Mouse (Mus musculus) intestine, embryonic 16.5 days (tissue): ENCODE measurements around the gene Olfr1377. TPM values are rescaled to one million over a fixed set of nuclear protein-coding genes. Genes with fewer than 3 reads are reported as not detected.
"Not testable (repeated sequence)": the region's sequence is repeated elsewhere in the genome, so short reads cannot be mapped to it uniquely, and the experiment has no call there.

Experiments used
- ATAC-seq: fragments of 200-750 bp; cut with Nextera tagmentation; 2 replicates; pipeline ENCODE4 v1.8.0; 2017; ENCODE audit warnings: moderate TSS enrichment, moderate library complexity
- H3K27ac ChIP-seq: fragments of 300-500 bp; sonication (generic); 2 replicates; pipeline ENCODE4 v1.5.1; 2014; ENCODE audit warnings: mild to moderate bottlenecking, low read length
- H3K27me3 ChIP-seq: fragments of 300-500 bp; sonication (generic); replicated peaks from 2 replicates; pipeline ENCODE4 v1.6.1; 2014; ENCODE audit warnings: low read length, control low read depth, mixed read lengths; ENCODE audit not compliant: control insufficient read depth, insufficient read depth
- H3K36me3 ChIP-seq: fragments of 300-500 bp; sonication (generic); 2 replicates; pipeline ENCODE4 v1.6.1; 2014; ENCODE audit warnings: low read length, control low read depth; ENCODE audit not compliant: control insufficient read depth, insufficient read depth
- H3K4me1 ChIP-seq: fragments of 300-500 bp; sonication (generic); 2 replicates; pipeline ENCODE4 v1.6.1; 2014; ENCODE audit warnings: low read length, control low read depth, mixed read lengths; ENCODE audit not compliant: control insufficient read depth, insufficient read depth
- H3K4me2 ChIP-seq: fragments of 300-500 bp; sonication (generic); 2 replicates; pipeline ENCODE4 v1.6.1; 2014; ENCODE audit warnings: low read depth, low read length, control low read depth
- H3K4me3 ChIP-seq: fragments of 300-500 bp; sonication (generic); 2 replicates; pipeline ENCODE4 v1.5.1; 2014; ENCODE audit warnings: mild to moderate bottlenecking, low read length
- H3K9ac ChIP-seq: fragments of 300-500 bp; sonication (generic); 2 replicates; pipeline ENCODE4 v1.6.1; 2014; ENCODE audit warnings: low read depth, low read length
- H3K9me3 ChIP-seq: fragments of 300-500 bp; sonication (generic); 2 replicates; pipeline ENCODE4 v1.6.1; 2016; ENCODE audit warnings: low read length, control low read depth; ENCODE audit not compliant: control insufficient read depth
- WGBS: fragments of 180-500 bp; shearing (Covaris S2); extraction: QIAGEN DNeasy Blood & Tissue Kit; methylation state at CpG from one replicate; pipeline ENCODE4 v1.1.7; 2014; 5-methylcytosine and 5-hydroxymethylcytosine counted together
- polyA plus RNA-seq: library from polyadenylated mRNA; unstranded; fragments of >200 nt; fragmentation: Nextera tagmentation; extraction: Ambion mirVana; gene quantifications from 2 replicates; pipeline ENCODE4 v1.2.1, GENCODE M21; 2015

Gene Olfr1377
- polyA plus RNA-seq, 1 experiment from 2014 or later = not detected

DNA sequence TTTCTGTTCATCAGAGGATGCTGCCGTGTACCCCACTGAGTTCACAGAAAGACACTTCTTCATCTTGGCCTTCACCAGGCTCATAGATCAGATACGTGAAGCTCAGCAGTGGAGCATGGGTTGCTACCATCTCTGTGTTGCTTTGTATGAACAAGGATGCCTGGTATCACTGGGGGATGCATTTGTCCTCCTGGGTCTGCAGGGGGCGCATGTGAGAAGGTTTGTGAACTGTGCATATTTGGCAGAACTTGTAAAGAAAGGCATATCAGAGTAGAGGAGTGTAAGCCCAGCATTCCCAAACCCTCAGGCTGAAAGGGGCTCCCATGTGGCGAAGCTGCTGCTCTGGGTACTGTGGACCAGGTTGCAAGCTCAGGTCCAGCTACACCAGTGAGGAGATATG is 4.6 kb upstream of the Olfr1377 start:
- WGBS = 65% methylated on average over 4 of the region's 4 CpGs
- no peak for ATAC-seq

DNA sequence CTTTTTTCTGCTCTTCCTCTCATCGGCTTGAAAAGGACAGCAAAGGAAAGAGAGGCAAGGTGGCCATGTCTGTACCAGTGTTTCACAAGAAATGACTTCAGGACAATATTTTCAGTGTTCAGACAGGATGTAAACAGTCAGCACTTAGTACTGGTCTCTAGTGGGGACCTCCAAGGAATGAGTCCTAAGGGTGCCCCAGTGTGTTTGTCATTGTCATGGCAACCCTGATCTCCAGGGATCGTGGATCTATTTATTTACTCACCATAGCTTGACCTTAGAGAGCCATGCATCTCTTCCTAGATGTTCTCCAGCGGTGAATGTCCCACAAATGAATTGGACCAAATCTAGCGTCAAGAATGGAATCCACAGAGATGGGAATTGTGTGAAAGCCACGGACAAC is 21.5 kb downstream of the Olfr1377 start, which contains the start of gene Olfr51:
Gene Olfr51 (plus strand): TSS at position 301 of the 400 bp plus-strand sequence.
- no peak for ATAC-seq
- WGBS = 71% methylated on average over 5 of the region's 5 CpGs
- no peak within 1 kb of the TSS for H3K9ac ChIP-seq
- H3K4me1 ChIP-seq = no peaks in the 10 kb centered on the region
- no peak within 1 kb of the TSS for H3K4me2 ChIP-seq
- H3K27me3 ChIP-seq = no peaks in the 10 kb centered on the region
- H3K9me3 ChIP-seq = no peaks in the 10 kb centered on the region
- H3K4me3 ChIP-seq = no peak within 1 kb of the TSS
- H3K36me3 ChIP-seq = no peaks in the 10 kb centered on the region
- no peak within 1 kb of the TSS for H3K27ac ChIP-seq

More for the DNA sequence above, 4.6 kb upstream of the Olfr1377 start:
- Histone ChIP-seq H3K4me1 (no peaks in the 10 kb centered on the region), H3K27me3 (no peaks in the 10 kb centered on the region), H3K27ac (no peak overlapping the region), H3K4me2 (no peak overlapping the region), H3K36me3 (no peaks in the 10 kb centered on the region), H3K9me3 (no peaks in the 10 kb centered on the region), H3K4me3 (no peak overlapping the region), H3K9ac (no peak overlapping the region)

DNA sequence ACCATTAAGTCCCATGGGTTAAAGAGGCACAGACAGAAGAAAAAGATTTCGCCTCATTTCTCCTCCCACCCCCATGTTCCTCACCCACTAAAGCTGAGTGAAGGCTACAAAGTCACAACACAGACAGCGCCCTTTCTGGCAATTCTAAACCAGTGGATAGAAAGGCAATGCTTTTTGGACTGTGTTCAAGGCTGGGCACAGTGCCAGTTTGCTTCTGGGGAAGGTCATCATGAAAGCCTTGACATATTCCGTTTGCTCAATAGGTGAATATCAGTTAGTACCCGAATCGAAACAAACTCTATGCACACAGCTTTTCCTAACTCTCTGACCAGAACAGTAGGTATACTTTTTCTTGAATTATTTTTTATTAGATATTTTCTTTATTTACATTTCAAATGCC is 30.1 kb downstream of the Olfr1377 start:
- WGBS = 57% methylated on average over 5 of the region's 5 CpGs
- no peak for ATAC-seq
- H3K4me3 ChIP-seq = no peak overlapping the region
- H3K36me3 ChIP-seq = no peaks in the 10 kb centered on the region
- H3K4me2 ChIP-seq = no peak overlapping the region
- no peaks in the 10 kb centered on the region for H3K27me3 ChIP-seq
- H3K4me1 ChIP-seq = no peaks in the 10 kb centered on the region
- H3K9me3 ChIP-seq = no peaks in the 10 kb centered on the region
- H3K27ac ChIP-seq = no peak overlapping the region
- H3K9ac ChIP-seq = no peak overlapping the region

DNA sequence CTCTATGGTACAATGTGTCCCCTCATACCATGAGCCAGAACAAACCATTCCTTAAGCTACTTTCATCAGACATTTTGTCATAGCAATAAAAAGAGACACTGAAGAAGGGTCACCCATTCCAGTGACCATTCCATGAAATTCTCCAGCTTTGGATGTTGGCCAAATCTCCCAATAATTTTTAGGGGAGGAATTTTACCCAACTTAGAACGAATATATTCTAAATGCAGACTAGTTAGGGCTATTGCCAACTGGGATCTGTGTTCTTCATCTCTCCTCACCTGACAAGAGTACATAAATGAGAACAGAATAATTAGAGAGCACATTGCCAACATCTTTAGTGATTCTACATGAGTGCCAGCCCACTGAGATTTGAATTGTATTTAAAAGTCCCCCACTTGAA is 32.2 kb downstream of the Olfr1377 start, which contains the start of gene Olfr54:
Gene Olfr54 (plus strand): TSS at position 301 of the 400 bp plus-strand sequence.
- Histone ChIP-seq H3K4me2 (no peak within 1 kb of the TSS), H3K27me3 (no peaks in the 10 kb centered on the region), H3K9me3 (no peaks in the 10 kb centered on the region), H3K4me3 (no peak within 1 kb of the TSS), H3K27ac (no peak within 1 kb of the TSS), H3K4me1 (no peaks in the 10 kb centered on the region), H3K36me3 (no peaks in the 10 kb centered on the region), H3K9ac (no peak within 1 kb of the TSS)
- no peak for ATAC-seq
- 81% methylated on average over 1 of the region's 1 CpGs for WGBS

DNA sequence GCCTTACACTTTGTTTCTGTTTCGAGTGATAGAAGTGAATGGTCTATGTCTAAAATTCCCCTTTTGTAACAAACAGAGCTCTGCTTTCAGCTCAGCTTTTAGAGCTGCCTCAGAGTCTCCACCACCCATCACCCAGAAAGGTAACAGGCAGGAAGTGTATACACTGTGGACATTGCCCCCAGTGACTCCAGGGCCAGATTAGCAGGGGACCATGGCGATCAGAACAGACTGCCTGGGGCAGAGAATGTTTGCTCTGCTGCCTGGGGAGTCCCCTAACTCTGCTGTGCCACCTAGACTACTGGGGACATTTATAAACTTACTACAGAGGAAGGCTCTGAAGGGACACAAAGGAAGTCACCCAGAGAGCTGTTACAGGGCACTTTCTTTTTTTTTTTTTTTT is 34.6 kb downstream of the Olfr1377 start:
- Histone ChIP-seq H3K4me1 (no peaks in the 10 kb centered on the region), H3K27me3 (no peaks in the 10 kb centered on the region), H3K36me3 (no peaks in the 10 kb centered on the region), H3K27ac (no peak overlapping the region), H3K9me3 (no peaks in the 10 kb centered on the region), H3K9ac (no peak overlapping the region), H3K4me2 (no peak overlapping the region), H3K4me3 (no peak overlapping the region)
- ATAC-seq = no peak
- WGBS = 50% methylated on average over 2 of the region's 2 CpGs

DNA sequence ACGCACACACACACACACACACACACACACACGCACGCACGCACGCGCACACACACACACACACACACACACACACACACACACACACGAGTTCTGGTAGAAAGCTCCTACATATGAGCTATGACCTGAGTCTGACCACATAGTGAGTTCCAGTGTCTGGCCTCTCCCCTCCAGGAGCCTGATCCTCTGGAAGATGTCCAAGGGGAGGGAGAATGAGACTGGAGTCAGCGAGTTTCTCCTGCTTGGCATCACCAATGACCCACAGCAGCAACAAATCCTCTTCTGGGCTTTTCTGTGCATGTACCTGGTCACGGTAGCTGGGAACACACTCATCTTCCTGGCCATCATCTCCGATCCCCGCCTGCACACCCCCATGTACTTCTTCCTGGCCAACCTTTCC is 45.0 kb downstream of the Olfr1377 start:
- not testable (repeated sequence) for H3K27ac ChIP-seq, H3K9me3 ChIP-seq, H3K9ac ChIP-seq, H3K4me3 ChIP-seq, H3K4me2 ChIP-seq, ATAC-seq, H3K27me3 ChIP-seq, H3K36me3 ChIP-seq, H3K4me1 ChIP-seq
- WGBS = 78% methylated on average over 9 of the region's 11 CpGs

DNA sequence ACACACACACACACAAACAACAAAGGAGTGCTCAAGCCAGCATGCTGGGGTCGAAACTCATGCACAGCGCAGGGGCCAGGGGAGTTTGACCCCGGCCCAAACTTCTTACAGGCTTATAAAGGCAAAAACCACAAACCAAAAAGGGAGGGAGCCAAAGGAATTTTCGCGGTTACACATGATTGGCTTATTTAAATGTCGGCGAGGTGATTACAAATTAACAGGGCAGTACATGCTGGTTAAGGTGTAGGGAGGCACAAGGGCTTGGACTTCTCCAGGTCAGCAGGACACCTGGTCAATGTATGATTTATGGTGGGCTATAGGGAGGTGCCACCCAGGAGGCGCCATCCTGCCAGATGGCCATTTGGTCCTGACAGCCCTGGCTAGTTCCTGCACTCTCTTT is 47.6 kb downstream of the Olfr1377 start:
- ATAC-seq, H3K4me1 ChIP-seq, H3K4me2 ChIP-seq, H3K27ac ChIP-seq, H3K9ac ChIP-seq, H3K9me3 ChIP-seq, H3K4me3 ChIP-seq, H3K27me3 ChIP-seq, H3K36me3 ChIP-seq: not testable (repeated sequence)
- 68% methylated on average over 8 of the region's 8 CpGs for WGBS

DNA sequence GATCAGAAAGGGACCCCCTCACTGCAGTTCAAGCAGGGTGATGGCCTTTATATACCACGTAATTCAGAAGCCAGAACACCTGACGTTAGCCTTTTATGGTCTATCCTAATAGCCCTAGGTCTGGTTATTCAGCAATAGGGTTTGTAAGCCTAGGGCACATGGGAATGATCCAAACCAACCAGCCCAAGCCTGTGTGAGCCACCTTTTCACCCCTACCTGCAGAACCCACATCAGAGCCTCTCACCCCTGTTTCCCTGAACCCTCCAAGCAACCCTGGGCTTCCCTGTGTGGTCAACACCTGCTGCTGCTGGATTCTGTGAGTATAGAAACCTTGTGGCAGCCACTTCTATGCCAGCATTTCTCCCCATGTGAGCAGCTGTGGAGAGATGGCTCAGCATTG is 48.5 kb downstream of the Olfr1377 start:
- Histone ChIP-seq H3K4me3 (no peak overlapping the region), H3K9me3 (no peaks in the 10 kb centered on the region), H3K4me1 (no peaks in the 10 kb centered on the region), H3K27ac (no peak overlapping the region), H3K4me2 (no peak overlapping the region), H3K27me3 (no peaks in the 10 kb centered on the region), H3K36me3 (no peaks in the 10 kb centered on the region), H3K9ac (no peak overlapping the region)
- WGBS = 57% methylated on average over 2 of the region's 2 CpGs
- no peak for ATAC-seq

DNA sequence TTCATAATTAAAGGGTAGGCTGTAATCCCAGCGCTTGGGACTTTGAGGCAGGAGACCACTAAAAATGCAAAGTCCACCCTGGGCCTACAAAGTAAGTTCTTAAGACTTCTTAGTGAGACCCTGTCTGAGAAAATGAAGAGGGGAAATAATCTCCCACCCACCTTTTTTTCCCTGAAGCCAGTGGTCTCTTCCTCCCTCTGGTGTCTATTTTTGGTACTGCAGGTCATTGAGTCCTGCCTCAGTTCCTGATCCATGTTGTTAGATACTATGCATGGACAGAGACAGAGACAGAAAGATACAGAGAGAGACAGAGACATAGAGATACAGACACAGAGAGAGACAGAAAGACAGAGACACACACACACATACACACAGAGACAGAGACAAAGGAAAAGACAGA is 51.1 kb downstream of the Olfr1377 start:
- 19% methylated on average over 1 of the region's 1 CpGs for WGBS
- Histone ChIP-seq H3K9ac (no peak overlapping the region), H3K27me3 (no peaks in the 10 kb centered on the region), H3K27ac (no peak overlapping the region), H3K4me3 (no peak overlapping the region), H3K9me3 (no peaks in the 10 kb centered on the region), H3K4me2 (no peak overlapping the region), H3K36me3 (no peaks in the 10 kb centered on the region), H3K4me1 (no peaks in the 10 kb centered on the region)
- ATAC-seq = no peak

DNA sequence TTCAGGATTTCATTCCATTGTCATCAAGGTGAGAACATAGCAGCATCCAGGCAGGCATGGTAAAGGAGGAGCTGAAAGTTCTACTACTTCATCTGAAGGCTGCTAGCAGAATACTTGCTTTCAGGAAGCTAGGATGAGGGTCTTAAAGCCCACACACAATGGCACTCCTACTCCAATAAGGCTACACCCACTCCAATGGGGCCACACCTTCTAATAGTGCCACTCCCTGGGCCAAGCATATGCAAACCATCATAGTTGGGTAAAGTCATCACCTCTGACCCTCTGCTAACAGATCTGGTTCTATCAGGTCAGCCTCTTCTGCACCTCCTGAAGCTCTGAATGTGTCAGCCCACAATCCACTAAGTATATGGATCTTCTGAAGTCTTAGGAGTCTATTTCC is 52.4 kb downstream of the Olfr1377 start:
- not testable (repeated sequence) for ATAC-seq, H3K27ac ChIP-seq, H3K27me3 ChIP-seq

More for the DNA sequence above, 52.4 kb downstream of the Olfr1377 start:
- H3K9ac ChIP-seq, H3K36me3 ChIP-seq, H3K4me3 ChIP-seq, H3K4me2 ChIP-seq, H3K4me1 ChIP-seq, H3K9me3 ChIP-seq: not testable (repeated sequence)
